Mouse (Mus musculus): ENCODE measurements around the gene Ece1. TPM values are rescaled to one million over a fixed set of nuclear protein-coding genes. Genes with fewer than 3 reads are reported as not detected.

The Ece1 gene
- polyA plus RNA-seq, 2 experiments: 11.4 to 15.9 TPM

- H3K9ac ChIP-seq (replicated peaks): no peak overlapping the region
- H3K4me2 ChIP-seq (ENCODE audit: low read depth): no peak overlapping the region; the same call in 1 of the 2 replicates
- H3K27me3 ChIP-seq (ENCODE audit: control insufficient read depth, insufficient read depth, low read length): peaks cover 10% of the 10 kb centered on the region
- no peak for ATAC-seq (ENCODE audit: insufficient read depth)
- H3K27ac ChIP-seq: no peak overlapping the region
- no peak for TF ChIP-seq CTCF (IDR thresholded peaks at IDR 0.05; ENCODE audit: low read depth)
- TF ChIP-seq EP300 (IDR thresholded peaks at IDR 0.05; ENCODE audit: low read depth): no peak
- no peak overlapping the region for H3K4me3 ChIP-seq (ENCODE audit: insufficient read depth in 1 of 2, low read depth in 2 of 2, low read length in 2 of 2)
- DNase-seq (ENCODE audit: low read depth in 3 of 3, low spot score in 3 of 3): no peak
- 14% methylated on average over 19 of the region's 19 CpGs for WGBS (ENCODE audit: insufficient replicate concordance)
- H3K4me1 ChIP-seq (replicated peaks; ENCODE audit: control insufficient read depth in 2 of 2, insufficient read depth in 2 of 2, low read length in 1 of 2): peaks cover 3 to 23% of the 10 kb centered on the region in 2 experiments
- no peaks in the 10 kb centered on the region for H3K9me3 ChIP-seq (ENCODE audit: control insufficient read depth, low read length)
- no peaks in the 10 kb centered on the region for H3K36me3 ChIP-seq (replicated peaks; ENCODE audit: control insufficient read depth, insufficient read depth, low read depth)
Measured at GRCm38 (mm10) chr4:137866206-137866863, 4.3 kb downstream of the Ece1 start.

- DNase-seq (ENCODE audit: low read depth in 3 of 3, low spot score in 3 of 3) (no peak), ATAC-seq (ENCODE audit: insufficient read depth) (no peak)
- no peak overlapping the region for H3K9ac ChIP-seq (replicated peaks)
- no peak overlapping the region for H3K27ac ChIP-seq
- no peaks in the 10 kb centered on the region for H3K36me3 ChIP-seq (replicated peaks; ENCODE audit: control insufficient read depth, insufficient read depth, low read depth)
- H3K4me1 ChIP-seq (replicated peaks; ENCODE audit: control insufficient read depth in 2 of 2, insufficient read depth in 2 of 2, low read length in 1 of 2): peaks cover 3 to 26% of the 10 kb centered on the region in 2 experiments
- no peak for TF ChIP-seq CTCF (IDR thresholded peaks at IDR 0.05; ENCODE audit: low read depth)
- no peak for TF ChIP-seq EP300 (IDR thresholded peaks at IDR 0.05; ENCODE audit: low read depth)
- no peak overlapping the region for H3K4me3 ChIP-seq (ENCODE audit: insufficient read depth in 1 of 2, low read depth in 2 of 2, low read length in 2 of 2)
- WGBS (ENCODE audit: insufficient replicate concordance): 47% methylated on average over 4 of the region's 4 CpGs
- H3K9me3 ChIP-seq (ENCODE audit: control insufficient read depth, low read length): no peaks in the 10 kb centered on the region
- peak overlapping the region; percentile 20; the same call in 1 of the 2 replicates for H3K4me2 ChIP-seq (ENCODE audit: low read depth)
- peaks cover 10% of the 10 kb centered on the region for H3K27me3 ChIP-seq (ENCODE audit: control insufficient read depth, insufficient read depth, low read length)
Measured at GRCm38 (mm10) chr4:137867225-137867624, 5.2 kb downstream of the Ece1 start.

- Histone ChIP-seq H3K4me1 (replicated peaks; ENCODE audit: control insufficient read depth in 2 of 2, insufficient read depth in 2 of 2, low read length in 1 of 2) (peaks cover 3 to 23% of the 10 kb centered on the region in 2 experiments), H3K27me3 (ENCODE audit: control insufficient read depth, insufficient read depth, low read length) (peaks cover 10% of the 10 kb centered on the region), H3K36me3 (replicated peaks; ENCODE audit: control insufficient read depth, insufficient read depth, low read depth) (no peaks in the 10 kb centered on the region), H3K9me3 (ENCODE audit: control insufficient read depth, low read length) (no peaks in the 10 kb centered on the region), H3K4me2 (ENCODE audit: low read depth) (peak overlapping the region; percentile 20; the same call in 1 of the 2 replicates), H3K27ac (no peak overlapping the region), H3K9ac (replicated peaks) (no peak overlapping the region), H3K4me3 (ENCODE audit: insufficient read depth in 1 of 2, low read depth in 2 of 2, low read length in 2 of 2) (no peak overlapping the region)
- TF ChIP-seq EP300 (IDR thresholded peaks at IDR 0.05; ENCODE audit: low read depth) (no peak), CTCF (IDR thresholded peaks at IDR 0.05; ENCODE audit: low read depth) (peak; percentile 53)
- WGBS (ENCODE audit: insufficient replicate concordance): 48% methylated on average over 13 of the region's 13 CpGs
- DNase-seq (ENCODE audit: low read depth in 3 of 3, low spot score in 3 of 3): no peak
- ATAC-seq (ENCODE audit: insufficient read depth): no peak; the same call in 1 of the 2 replicates
Measured at GRCm38 (mm10) chr4:137867675-137868257, 5.7 kb downstream of the Ece1 start.

- Histone ChIP-seq H3K9ac (replicated peaks) (no peak overlapping the region), H3K4me1 (replicated peaks; ENCODE audit: control insufficient read depth in 2 of 2, insufficient read depth in 2 of 2, low read length in 1 of 2) (peaks cover 3 to 22% of the 10 kb centered on the region in 2 experiments), H3K4me3 (ENCODE audit: insufficient read depth in 1 of 2, low read depth in 2 of 2, low read length in 2 of 2) (no peak overlapping the region), H3K36me3 (replicated peaks; ENCODE audit: control insufficient read depth, insufficient read depth, low read depth) (no peaks in the 10 kb centered on the region), H3K4me2 (ENCODE audit: low read depth) (no peak overlapping the region), H3K27me3 (ENCODE audit: control insufficient read depth, insufficient read depth, low read length) (peaks cover 7% of the 10 kb centered on the region), H3K27ac (no peak overlapping the region), H3K9me3 (ENCODE audit: control insufficient read depth, low read length) (no peaks in the 10 kb centered on the region)
- WGBS (ENCODE audit: insufficient replicate concordance): 49% methylated on average over 16 of the region's 16 CpGs
- DNase-seq (ENCODE audit: low read depth in 3 of 3, low spot score in 3 of 3) (no peak), ATAC-seq (ENCODE audit: insufficient read depth) (no peak)
- TF ChIP-seq CTCF (IDR thresholded peaks at IDR 0.05; ENCODE audit: low read depth) (no peak), EP300 (IDR thresholded peaks at IDR 0.05; ENCODE audit: low read depth) (no peak)
Measured at GRCm38 (mm10) chr4:137869667-137870274, 7.7 kb downstream of the Ece1 start.

GRCm38 (mm10) chr4:137870979-137871378, 8.9 kb downstream of the Ece1 start:
- Histone ChIP-seq H3K36me3 (replicated peaks; ENCODE audit: control insufficient read depth, insufficient read depth, low read depth) (no peaks in the 10 kb centered on the region), H3K4me1 (replicated peaks; ENCODE audit: control insufficient read depth in 2 of 2, insufficient read depth in 2 of 2, low read length in 1 of 2) (peaks cover 3 to 16% of the 10 kb centered on the region in 2 experiments), H3K9me3 (ENCODE audit: control insufficient read depth, low read length) (no peaks in the 10 kb centered on the region), H3K27me3 (ENCODE audit: control insufficient read depth, insufficient read depth, low read length) (no peaks in the 10 kb centered on the region), H3K4me3 (ENCODE audit: insufficient read depth in 1 of 2, low read depth in 2 of 2, low read length in 2 of 2) (no peak overlapping the region), H3K4me2 (ENCODE audit: low read depth) (no peak overlapping the region), H3K9ac (replicated peaks) (no peak overlapping the region), H3K27ac (no peak overlapping the region)
- no peak for ATAC-seq (ENCODE audit: insufficient read depth)
- WGBS (ENCODE audit: insufficient replicate concordance): 55% methylated on average over 4 of the region's 4 CpGs
- no peak for DNase-seq (ENCODE audit: low read depth in 3 of 3, low spot score in 3 of 3)
- TF ChIP-seq EP300 (IDR thresholded peaks at IDR 0.05; ENCODE audit: low read depth): no peak
- peak; percentile 79 for TF ChIP-seq CTCF (IDR thresholded peaks at IDR 0.05; ENCODE audit: low read depth)
